Mouse (Mus musculus) liver, embryonic 14.5 days (tissue): ENCODE results near the gene Pi4k2b.

ENCODE experiments used
- CTCF ChIP-seq: IDR thresholded peaks from 2 replicates; pipeline ENCODE4 v1.5.1; 2016; ENCODE audit warnings: antibody characterized with exemption, low read depth, control low read depth
- EP300 ChIP-seq: IDR thresholded peaks from 2 replicates; pipeline ENCODE4 v1.6.1; 2016; ENCODE audit warnings: antibody characterized with exemption, low read depth

GRCm38 (mm10) chr5:52697291-52697690 lies 44.1 kb upstream of the Pi4k2b start:
- no peak for TF ChIP-seq EP300
- no peak for TF ChIP-seq CTCF
